Mouse (Mus musculus) MEL (cell line): Measurements from ENCODE around the gene Adh4. TPM values are rescaled to one million over a fixed set of nuclear protein-coding genes. Genes with fewer than 3 reads are reported as not detected.

Experiments
- DNase-seq: peaks from one replicate; pipeline ENCODE4 v3.0.0; 2011; ENCODE audit warnings: low read depth, low spot score
- H3K27ac ChIP-seq: 2 replicates; pipeline ENCODE4 v1.5.1; 2012; ENCODE audit warnings: low read depth, mild to moderate bottlenecking, control low read depth, low read length, moderate library complexity; ENCODE audit not compliant: control insufficient read depth
- H3K27me3 ChIP-seq, 2 experiments: fragments of 150-350 bp in 1 of 2; sonication (generic) in 1 of 2; 2 replicates each; pipeline ENCODE4 v1.6.1; 2012; ENCODE audit warnings: low read length in 2 of 2, mild to moderate bottlenecking in 2 of 2, improper control_type of control experiment in 1 of 2, moderate library complexity in 1 of 2; ENCODE audit not compliant: insufficient read depth in 2 of 2, control insufficient read depth in 1 of 2
- H3K36me3 ChIP-seq, 2 experiments: 2 replicates each; pipeline ENCODE4 v1.6.1; 2012 to 2014; ENCODE audit warnings: low read length in 2 of 2, improper control_type of control experiment in 1 of 2, inconsistent platforms in 1 of 2, mild to moderate bottlenecking in 1 of 2; ENCODE audit not compliant: insufficient read depth in 2 of 2, control insufficient read depth in 1 of 2
- H3K4me1 ChIP-seq, 2 experiments: fragments of 150-350 bp in 1 of 2; sonication (generic) in 1 of 2; 2 replicates each; pipeline ENCODE4 v1.6.1; 2012; ENCODE audit warnings: low read length in 2 of 2, improper control_type of control experiment in 1 of 2, mild to moderate bottlenecking in 1 of 2; ENCODE audit not compliant: insufficient read depth in 2 of 2, control insufficient read depth in 1 of 2
- H3K4me3 ChIP-seq, 2 experiments: fragments of 150-350 bp in 1 of 2; sonication (generic) in 1 of 2; 2 replicates each; pipeline ENCODE4 v1.5.1; 2012; ENCODE audit warnings: low read depth in 2 of 2, low read length in 2 of 2, mild to moderate bottlenecking in 2 of 2, moderate library complexity in 2 of 2, control low read depth in 1 of 2, improper control_type of control experiment in 1 of 2; ENCODE audit not compliant: control insufficient read depth in 1 of 2, insufficient read depth in 1 of 2
- H3K79me2 ChIP-seq: 2 replicates; pipeline ENCODE4 v1.6.1; 2012; ENCODE audit warnings: mild to moderate bottlenecking, low read length, moderate library complexity; ENCODE audit not compliant: control insufficient read depth, poor library complexity, insufficient read depth
- H3K9ac ChIP-seq: 2 replicates; pipeline ENCODE4 v1.6.1; 2012; ENCODE audit warnings: low read depth, mild to moderate bottlenecking, control low read depth, low read length, moderate library complexity; ENCODE audit not compliant: control insufficient read depth, poor library complexity, severe bottlenecking
- H3K9me3 ChIP-seq: fragments of 150-350 bp; sonication (generic); replicated peaks from 2 replicates; pipeline ENCODE4 v1.6.1; 2012; ENCODE audit warnings: mild to moderate bottlenecking, low read length, improper control_type of control experiment, moderate library complexity; ENCODE audit not compliant: insufficient read depth
- CTCF ChIP-seq, 3 experiments: IDR thresholded peaks in 2 of 3; conservative IDR thresholded peaks in 1 of 3; 2 replicates each; pipeline ENCODE4 v1.5.1; 2011 to 2012; ENCODE audit warnings: low read length in 3 of 3, low read depth in 2 of 3, mild to moderate bottlenecking in 2 of 3, improper control_type of control experiment in 1 of 3, inconsistent platforms in 1 of 3, mixed read lengths in 1 of 3, moderate library complexity in 1 of 3; ENCODE audit not compliant: control insufficient read depth in 1 of 3, insufficient read depth in 1 of 3, poor library complexity in 1 of 3, severe bottlenecking in 1 of 3
- GABPA ChIP-seq: IDR thresholded peaks from 2 replicates; pipeline ENCODE4 v1.6.1; 2012; ENCODE audit warnings: low read depth, mild to moderate bottlenecking, inconsistent platforms, low read length, improper control_type of control experiment, moderate library complexity
- JUND ChIP-seq: IDR thresholded peaks from 2 replicates; pipeline ENCODE4 v1.6.1; 2011; ENCODE audit warnings: low read depth, mild to moderate bottlenecking, improper control_type of control experiment, low read length
- MAZ ChIP-seq: IDR thresholded peaks from 2 replicates; pipeline ENCODE4 v1.6.1; 2012; ENCODE audit warnings: low read depth, mild to moderate bottlenecking, inconsistent platforms, low read length, improper control_type of control experiment
- NRF1 ChIP-seq: IDR thresholded peaks from 2 replicates; pipeline ENCODE4 v1.6.1; 2014; ENCODE audit warnings: low read depth, mild to moderate bottlenecking, inconsistent platforms, low read length, improper control_type of control experiment, moderate library complexity; ENCODE audit not compliant: poor library complexity, insufficient read depth, severe bottlenecking
- POLR2A ChIP-seq, 2 experiments: IDR thresholded peaks; 2 replicates each; pipeline ENCODE4 v1.6.1; 2011 to 2012; ENCODE audit warnings: low read length in 2 of 2, mild to moderate bottlenecking in 2 of 2, control low read depth in 1 of 2, improper control_type of control experiment in 1 of 2, low read depth in 1 of 2, moderate library complexity in 1 of 2; ENCODE audit not compliant: control insufficient read depth in 1 of 2, insufficient read depth in 1 of 2, poor library complexity in 1 of 2
- RAD21 ChIP-seq: IDR thresholded peaks from 2 replicates; pipeline ENCODE4 v1.6.1; 2011; ENCODE audit warnings: mild to moderate bottlenecking, low read depth, low read length, improper control_type of control experiment
- SIN3A ChIP-seq: IDR thresholded peaks from 2 replicates; pipeline ENCODE4 v1.6.1; 2012; ENCODE audit warnings: low read length, improper control_type of control experiment, inconsistent platforms
- SMC3 ChIP-seq: IDR thresholded peaks from 2 replicates; pipeline ENCODE4 v1.6.1; 2011; ENCODE audit warnings: low read depth, low read length, improper control_type of control experiment
- TBP ChIP-seq: IDR thresholded peaks from 2 replicates; pipeline ENCODE4 v1.8.0; 2011; ENCODE audit warnings: low read depth, low read length, improper control_type of control experiment
- UBTF ChIP-seq: IDR thresholded peaks from 2 replicates; pipeline ENCODE4 v1.6.1; 2012; ENCODE audit warnings: low read depth, mild to moderate bottlenecking, inconsistent platforms, low read length, improper control_type of control experiment, moderate library complexity, borderline replicate concordance; ENCODE audit not compliant: insufficient read depth
- USF2 ChIP-seq, 2 experiments: IDR thresholded peaks; 2 replicates each; pipeline ENCODE4 v1.6.1; 2011 to 2012; ENCODE audit warnings: improper control_type of control experiment in 2 of 2, low read length in 2 of 2, borderline replicate concordance in 1 of 2, inconsistent platforms in 1 of 2, low read depth in 1 of 2, mild to moderate bottlenecking in 1 of 2; ENCODE audit not compliant: insufficient read depth in 1 of 2
- ZC3H11A ChIP-seq: IDR thresholded peaks from 2 replicates; pipeline ENCODE4 v1.6.1; 2012; ENCODE audit warnings: low read depth, mild to moderate bottlenecking, inconsistent platforms, low read length, improper control_type of control experiment
- polyA plus RNA-seq, 2 experiments: library from polyadenylated mRNA; stranded (reverse) in 1 of 2; unstranded in 1 of 2; fragments of >175 nt in 1 of 2; fragments of >200 nt in 1 of 2; gene quantifications; 2 replicates each; pipeline versions ENCODE4 v1.2.1 to v1.2.4; 2012; ENCODE audit warnings: low replicate concordance in 2 of 2, low read depth in 1 of 2; ENCODE audit not compliant: insufficient read length in 2 of 2, insufficient read depth in 1 of 2, missing spikeins in 1 of 2
- total RNA-seq: library from RNA; depleted of rRNA; stranded (reverse); fragments of 300-350 nt; gene quantifications from 2 replicates; pipeline ENCODE4 v1.2.3, GENCODE M21; 2012

The Adh4 gene
- total and polyA plus RNA-seq, 3 experiments, result not detected

GRCm38 (mm10) chr3:138424247-138424646 is 9.0 kb downstream of the Adh4 start:
- Histone ChIP-seq H3K9me3 (no peaks in the 10 kb centered on the region), H3K4me1 (no peaks in the 10 kb centered on the region), H3K9ac (no peak overlapping the region), H3K4me3 (no peak overlapping the region), H3K27ac (no peak overlapping the region), H3K79me2 (no peaks in the 10 kb centered on the region), H3K27me3 (peaks cover 11 to 15% of the 10 kb centered on the region in 2 experiments), H3K36me3 (no peaks in the 10 kb centered on the region)
- TF ChIP-seq POLR2A (IDR thresholded peaks at IDR 0.05; ENCODE audit: control insufficient read depth in 1 of 2, insufficient read depth in 1 of 2, low read depth in 1 of 2, low read length in 2 of 2, poor library complexity in 1 of 2) (no peak), GABPA (no peak), JUND (no peak), NRF1 (no peak), RAD21 (no peak), ZC3H11A (no peak), USF2 (IDR thresholded peaks at IDR 0.05; ENCODE audit: borderline replicate concordance in 1 of 2, insufficient read depth in 1 of 2, low read depth in 1 of 2, low read length in 2 of 2) (no peak)
- no peak for DNase-seq

GRCm38 (mm10) chr3:138430360-138430976 is 15.2 kb downstream of the Adh4 start:
- no peak for DNase-seq
- Histone ChIP-seq H3K4me1 (no peaks in the 10 kb centered on the region), H3K9me3 (no peaks in the 10 kb centered on the region), H3K4me3 (no peak overlapping the region), H3K36me3 (no peaks in the 10 kb centered on the region), H3K9ac (no peak overlapping the region), H3K27ac (no peak overlapping the region), H3K27me3 (peaks cover 4 to 7% of the 10 kb centered on the region in 2 experiments), H3K79me2 (no peaks in the 10 kb centered on the region)
- TF ChIP-seq UBTF, result no peak

- no peaks in the 10 kb centered on the region for H3K9me3 ChIP-seq
- H3K9ac ChIP-seq, result no peak overlapping the region
- H3K79me2 ChIP-seq, result no peaks in the 10 kb centered on the region
- H3K27ac ChIP-seq, result no peak overlapping the region
- DNase-seq, result peak; percentile 64
- peaks cover 6 to 7% of the 10 kb centered on the region in 2 experiments for H3K27me3 ChIP-seq
- H3K4me1 ChIP-seq, result no peaks in the 10 kb centered on the region
- no peak overlapping the region for H3K4me3 ChIP-seq
- no peaks in the 10 kb centered on the region for H3K36me3 ChIP-seq
- no peak for TF ChIP-seq NRF1
- TF ChIP-seq ZC3H11A, result peak; percentile 73
- peak; percentile 14 to 79 (median 26); a peak in 2 of 6 replicates for TF ChIP-seq CTCF (IDR thresholded peaks at IDR 0.05 in 2 of 3, conservative IDR thresholded peaks at IDR 0.05 in 1 of 3; ENCODE audit: control insufficient read depth in 1 of 3, insufficient read depth in 1 of 3, low read depth in 2 of 3, low read length in 3 of 3, poor library complexity in 1 of 3, severe bottlenecking in 1 of 3)
- TF ChIP-seq SIN3A, result peak; percentile 46; the same call in 1 of the 2 replicates
- peak; percentile 90 for TF ChIP-seq RAD21
- no peak for TF ChIP-seq TBP
- TF ChIP-seq SMC3, result peak; percentile 88
- no peak for TF ChIP-seq MAZ
- TF ChIP-seq USF2 (IDR thresholded peaks at IDR 0.05; ENCODE audit: borderline replicate concordance in 1 of 2, insufficient read depth in 1 of 2, low read depth in 1 of 2, low read length in 2 of 2), result no peak
These were observed 16.6 kb downstream of the Adh4 start for GRCm38 (mm10) chr3:138431835-138432234.
